Mouse (Mus musculus) stomach, postnatal 0 days (tissue): Measurements from ENCODE around the gene Nr0b2. TPM values are rescaled to one million over a fixed set of nuclear protein-coding genes. Genes with fewer than 3 reads are reported as not detected.

Experiments
- ATAC-seq: fragments of 200-750 bp; cut with Nextera tagmentation; 2 replicates; pipeline ENCODE4 v1.8.0; 2017; ENCODE audit not compliant: low FRiP score, low TSS enrichment
- DNase-seq: peaks from one replicate; pipeline ENCODE4 v3.0.0-alpha.2; 2016; ENCODE audit warnings: low spot score
- H3K27ac ChIP-seq: fragments of 300-500 bp; sonication (generic); replicated peaks from 2 replicates; pipeline ENCODE4 v1.5.1; 2014; ENCODE audit warnings: mild to moderate bottlenecking, control low read depth
- H3K27me3 ChIP-seq: fragments of 300-500 bp; sonication (generic); 2 replicates; pipeline ENCODE4 v1.6.1; 2014; ENCODE audit warnings: low read length; ENCODE audit not compliant: control insufficient read depth, insufficient read depth
- H3K36me3 ChIP-seq: fragments of 300-500 bp; sonication (generic); 2 replicates; pipeline ENCODE4 v1.6.1; 2014; ENCODE audit warnings: low read length, mixed read lengths; ENCODE audit not compliant: control insufficient read depth, insufficient read depth
- H3K4me1 ChIP-seq: fragments of 300-500 bp; sonication (generic); replicated peaks from 2 replicates; pipeline ENCODE4 v1.6.1; 2014; ENCODE audit warnings: antibody characterized with exemption; ENCODE audit not compliant: control insufficient read depth, insufficient read depth
- H3K4me2 ChIP-seq: fragments of 300-500 bp; sonication (generic); replicated peaks from 2 replicates; pipeline ENCODE4 v1.6.1; 2014; ENCODE audit warnings: low read depth, mild to moderate bottlenecking, control low read depth, moderate library complexity
- H3K4me3 ChIP-seq: fragments of 300-500 bp; sonication (generic); 2 replicates; pipeline ENCODE4 v1.5.1; 2014; ENCODE audit warnings: low read depth, low read length, control low read depth
- H3K9ac ChIP-seq: fragments of 300-500 bp; sonication (generic); 2 replicates; pipeline ENCODE4 v1.6.1; 2014; ENCODE audit warnings: mild to moderate bottlenecking, low read length, control low read depth, mixed read lengths
- H3K9me3 ChIP-seq: fragments of 300-500 bp; sonication (generic); 2 replicates; pipeline ENCODE4 v1.6.1; 2016; ENCODE audit warnings: low read length; ENCODE audit not compliant: control insufficient read depth
- CTCF ChIP-seq: IDR thresholded peaks from 2 replicates; pipeline ENCODE4 v1.5.1; 2016; ENCODE audit warnings: antibody characterized with exemption, low read depth, mild to moderate bottlenecking, moderate library complexity
- EP300 ChIP-seq: optimal IDR thresholded peaks from 2 replicates; pipeline ENCODE3; 2016; ENCODE audit warnings: antibody characterized with exemption
- WGBS: fragments of 180-500 bp; shearing (Covaris S2); extraction: QIAGEN DNeasy Blood & Tissue Kit; methylation state at CpG from one replicate; pipeline ENCODE4 v1.1.7; 2014; 5-methylcytosine and 5-hydroxymethylcytosine counted together
- polyA plus RNA-seq: library from polyadenylated mRNA; unstranded; fragments of >200 nt; fragmentation: Nextera tagmentation; extraction: Ambion mirVana; gene quantifications from 2 replicates; pipeline ENCODE4 v1.2.1, GENCODE M21; 2015

Gene Nr0b2
- polyA plus RNA-seq, 1 experiment from 2014 or later, result 4.7 TPM

DNA sequence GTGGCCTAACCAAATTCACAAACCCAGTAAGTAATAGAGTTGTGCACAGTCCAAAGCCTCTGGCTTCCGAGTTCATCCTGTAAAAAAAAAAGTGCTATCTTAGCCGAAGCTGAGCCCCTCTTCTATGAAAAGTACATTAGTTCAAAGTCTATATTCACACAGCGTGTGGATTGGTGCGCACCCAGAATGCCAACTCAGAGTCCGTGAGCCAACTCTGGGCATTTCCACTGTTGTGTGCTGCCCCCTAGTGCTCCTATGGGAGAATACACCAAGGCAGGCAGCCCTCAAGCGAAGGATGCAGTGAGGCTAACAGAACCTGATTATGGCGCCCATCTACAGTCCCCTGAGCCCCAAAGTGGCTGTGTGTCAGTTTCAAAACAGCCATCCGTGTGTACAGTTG, 40.2 kb upstream of the Nr0b2 start:
- Histone ChIP-seq H3K4me1 (no peaks in the 10 kb centered on the region), H3K9me3 (no peaks in the 10 kb centered on the region), H3K4me2 (no peak overlapping the region), H3K4me3 (no peak overlapping the region), H3K36me3 (no peaks in the 10 kb centered on the region), H3K27me3 (no peaks in the 10 kb centered on the region), H3K27ac (no peak overlapping the region), H3K9ac (no peak overlapping the region)
- peak; percentile 67 for ATAC-seq
- 14% methylated on average over 8 of the region's 8 CpGs for WGBS
- peak; percentile 90 for TF ChIP-seq CTCF
- no peak for TF ChIP-seq EP300
- DNase-seq, result peak; percentile 77

DNA sequence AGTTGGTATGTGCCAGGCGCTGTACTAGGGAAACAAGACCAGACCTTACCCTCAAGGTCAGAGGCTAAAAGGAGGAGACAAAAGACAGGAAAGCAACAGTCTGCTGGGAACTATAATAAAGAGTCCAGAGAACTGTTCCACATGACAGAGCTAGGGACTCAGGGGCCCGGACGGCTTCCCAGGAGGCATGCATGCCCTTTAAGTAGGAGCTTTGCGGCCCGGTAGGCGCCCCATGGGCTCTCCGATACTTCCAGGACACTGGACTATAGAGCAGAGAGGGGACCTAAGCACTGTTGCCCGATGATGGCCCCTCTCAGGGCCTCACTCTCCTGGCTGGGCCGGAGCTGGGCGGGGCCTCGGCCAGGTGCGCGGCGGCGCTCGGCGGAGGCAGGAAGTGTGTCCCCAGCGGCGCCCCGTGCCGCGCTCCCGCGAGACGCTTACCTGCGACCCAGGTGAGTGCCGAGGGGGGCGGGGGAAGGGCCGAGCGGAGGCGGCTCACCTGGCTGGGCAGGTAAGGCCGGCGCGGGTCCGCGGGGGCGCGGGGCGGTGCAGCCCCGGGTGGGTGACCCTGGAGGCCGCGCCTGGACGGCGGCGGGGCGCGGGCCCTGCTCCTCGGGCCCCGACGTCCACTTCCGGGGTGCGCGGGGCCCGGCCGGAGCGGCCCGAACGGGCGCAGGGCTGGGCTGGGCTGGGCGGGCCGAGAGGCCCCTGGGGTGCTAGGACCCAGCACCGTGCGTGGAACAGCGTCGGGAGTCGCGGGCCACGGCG, 34.4 kb upstream of the Nr0b2 start, which contains the start of gene Kdf1:
Kdf1 (plus strand) TSS at position 363 of the 768 bp plus-strand sequence.
- Histone ChIP-seq H3K4me2 (peak within 1 kb of the TSS; percentile 55), H3K4me1 (no peaks in the 10 kb centered on the region), H3K36me3 (no peaks in the 10 kb centered on the region), H3K9ac (peak within 1 kb of the TSS; percentile 83), H3K9me3 (no peaks in the 10 kb centered on the region), H3K4me3 (peak within 1 kb of the TSS; percentile 56), H3K27me3 (no peaks in the 10 kb centered on the region), H3K27ac (peak within 1 kb of the TSS; percentile 78)
- peak; percentile 95 for ATAC-seq
- peak; percentile 92 for DNase-seq
- TF ChIP-seq EP300 (no peak), CTCF (no peak)
- 5% methylated on average over 34 of the region's 69 CpGs for WGBS

DNA sequence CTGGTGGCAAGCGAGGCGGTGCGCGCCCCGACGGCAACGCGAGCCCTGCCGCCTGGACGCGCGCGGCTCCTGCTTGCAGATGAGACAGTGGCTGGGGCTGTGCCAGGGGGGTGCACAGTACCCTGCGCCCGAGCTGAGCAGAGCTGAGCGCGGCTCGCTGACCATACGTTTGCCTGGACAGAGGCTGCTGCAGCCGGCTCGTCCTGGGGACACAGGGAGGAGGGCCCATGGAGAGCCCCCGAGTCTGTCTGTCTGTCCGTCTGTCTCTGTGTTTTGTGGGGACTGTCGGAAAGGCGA, 33.9 kb upstream of the Nr0b2 start:
- peak overlapping the region; percentile 83 for H3K9ac ChIP-seq
- H3K4me3 ChIP-seq, result peak overlapping the region; percentile 56
- TF ChIP-seq EP300 (no peak), CTCF (no peak)
- no peaks in the 10 kb centered on the region for H3K4me1 ChIP-seq
- peak overlapping the region; percentile 78 for H3K27ac ChIP-seq
- 5% methylated on average over 24 of the region's 25 CpGs for WGBS
- ATAC-seq (no peak; the same call in 1 of the 2 replicates), DNase-seq (no peak)
- H3K4me2 ChIP-seq, result peak overlapping the region; percentile 55
- no peaks in the 10 kb centered on the region for H3K36me3 ChIP-seq
- H3K27me3 ChIP-seq, result no peaks in the 10 kb centered on the region
- H3K9me3 ChIP-seq, result no peaks in the 10 kb centered on the region

DNA sequence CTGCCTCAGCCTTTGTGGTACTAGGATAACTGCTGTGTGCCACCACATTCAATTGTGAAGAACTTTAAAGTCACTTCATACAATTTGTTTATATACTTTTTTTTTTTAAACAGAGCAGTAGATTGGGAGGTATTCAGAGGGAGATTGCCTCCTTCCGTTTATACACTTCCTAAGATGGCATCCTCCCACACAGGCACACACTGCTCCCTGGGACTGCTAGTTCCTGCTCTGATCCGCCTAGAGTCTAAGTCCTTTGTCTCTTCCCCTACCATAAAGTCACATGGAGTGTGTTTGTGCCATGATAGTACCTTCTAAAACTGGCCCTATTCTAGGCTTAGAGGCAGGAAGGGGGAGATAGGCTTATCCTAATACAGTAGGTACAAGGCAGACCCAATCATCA, 31.7 kb upstream of the Nr0b2 start:
- 57% methylated on average over 2 of the region's 2 CpGs for WGBS
- H3K9me3 ChIP-seq, result no peaks in the 10 kb centered on the region
- H3K4me3 ChIP-seq, result no peak overlapping the region
- H3K27me3 ChIP-seq, result no peaks in the 10 kb centered on the region
- no peak for ATAC-seq
- H3K36me3 ChIP-seq, result no peaks in the 10 kb centered on the region
- H3K4me1 ChIP-seq, result no peaks in the 10 kb centered on the region
- no peak overlapping the region for H3K9ac ChIP-seq
- DNase-seq, result no peak
- no peak overlapping the region for H3K4me2 ChIP-seq
- H3K27ac ChIP-seq, result no peak overlapping the region
- TF ChIP-seq EP300 (no peak), CTCF (no peak)

DNA sequence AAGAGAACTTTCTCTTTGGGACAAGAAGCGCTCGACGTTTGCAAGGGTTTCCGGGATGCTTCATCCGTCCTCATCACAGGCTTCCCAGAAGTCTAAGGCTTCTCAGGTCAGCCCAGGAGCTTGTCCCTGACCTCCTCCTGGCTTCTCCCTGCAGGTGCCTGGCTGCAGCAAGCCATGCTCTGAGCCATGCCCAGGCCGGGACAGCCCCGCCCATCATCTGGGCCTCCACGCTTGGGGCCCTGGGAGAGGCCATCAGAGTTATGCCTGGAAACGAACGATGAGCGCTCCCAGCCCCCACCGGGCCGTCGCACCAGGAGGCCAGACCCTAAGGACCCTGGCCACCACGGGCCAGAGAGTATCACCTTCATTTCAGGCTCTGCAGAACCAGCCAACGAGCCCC, 25.4 kb upstream of the Nr0b2 start:
- Histone ChIP-seq H3K4me1 (no peaks in the 10 kb centered on the region), H3K27me3 (no peaks in the 10 kb centered on the region), H3K9me3 (no peaks in the 10 kb centered on the region), H3K27ac (no peak overlapping the region), H3K36me3 (peaks cover 12% of the 10 kb centered on the region), H3K4me2 (no peak overlapping the region), H3K9ac (no peak overlapping the region), H3K4me3 (no peak overlapping the region)
- DNase-seq, result no peak
- peak; percentile 20; the same call in 1 of the 2 replicates for ATAC-seq
- 59% methylated on average over 16 of the region's 16 CpGs for WGBS
- TF ChIP-seq EP300, result no peak
- TF ChIP-seq CTCF, result no peak

DNA sequence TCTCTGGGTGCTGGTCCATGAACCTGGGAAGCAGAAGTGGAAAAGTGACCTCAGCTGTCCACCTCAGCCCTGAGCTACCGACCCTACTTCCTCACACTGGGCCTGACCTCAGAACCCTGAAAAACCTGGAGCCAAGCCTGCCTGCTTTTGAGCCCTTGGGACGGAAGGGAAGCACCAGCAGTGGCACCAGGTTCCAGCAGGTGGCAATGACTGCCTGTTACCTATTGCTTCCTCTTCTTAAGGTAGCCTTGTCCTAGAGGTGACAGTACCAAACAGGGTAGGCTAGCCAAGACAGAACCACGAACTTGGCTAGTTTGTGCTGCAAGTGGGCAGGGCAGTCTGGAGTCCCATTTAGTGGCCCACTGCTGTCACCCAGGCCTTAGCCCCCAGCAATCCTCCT, 20.4 kb upstream of the Nr0b2 start:
- 73% methylated on average over 3 of the region's 3 CpGs for WGBS
- peaks cover 25% of the 10 kb centered on the region for H3K36me3 ChIP-seq

More for the DNA sequence above, 20.4 kb upstream of the Nr0b2 start:
- TF ChIP-seq CTCF (peak; percentile 42; the same call in 1 of the 2 replicates), EP300 (no peak)
- Histone ChIP-seq H3K4me1 (no peaks in the 10 kb centered on the region), H3K27ac (no peak overlapping the region), H3K4me2 (no peak overlapping the region), H3K27me3 (no peaks in the 10 kb centered on the region), H3K4me3 (no peak overlapping the region), H3K9me3 (no peaks in the 10 kb centered on the region), H3K9ac (no peak overlapping the region)
- DNase-seq (no peak), ATAC-seq (no peak)
